Mouse (Mus musculus) urinary bladder, postnatal 14 days (tissue): ENCODE measurements around the gene Mthfsl.
"Not testable (repeated sequence)": the region's sequence is repeated elsewhere in the genome, so short reads cannot be mapped to it uniquely, and the experiment has no call there.

Experiments used
- DNase-seq: peaks from one replicate; pipeline ENCODE4 v3.0.0; 2021; ENCODE audit warnings: low spot score

Gene Mthfsl

DNA sequence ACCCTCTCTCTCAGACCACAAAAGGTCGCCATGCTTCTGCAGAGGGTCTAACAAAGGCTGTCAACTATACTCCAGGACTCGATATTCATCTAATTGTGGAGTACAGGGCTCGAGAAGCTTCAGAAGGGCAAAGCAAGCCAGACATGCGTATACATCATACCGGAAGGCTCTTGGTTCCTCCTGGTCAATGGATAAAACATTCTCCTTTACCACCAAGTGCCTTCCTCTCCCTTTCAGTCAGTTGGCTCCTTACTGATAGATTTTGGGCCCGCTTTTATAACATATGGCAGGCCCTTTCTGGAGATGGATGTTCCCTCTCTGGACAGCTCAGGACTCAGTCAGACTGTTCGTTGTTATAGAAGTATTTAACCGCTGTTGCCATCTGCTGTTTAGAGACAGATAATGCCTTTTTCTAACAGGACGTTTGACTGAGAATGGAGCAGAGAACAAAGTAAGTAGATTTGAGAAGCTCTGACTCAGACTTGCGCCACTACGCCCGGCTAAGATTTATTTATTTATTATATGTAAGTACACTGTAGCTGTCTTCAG, at the start of gene Mthfsl:
Gene Mthfsl, minus strand, starts transcription at position 308 of the 549 bp plus-strand sequence.
- DNase-seq, result peak; percentile 29

DNA sequence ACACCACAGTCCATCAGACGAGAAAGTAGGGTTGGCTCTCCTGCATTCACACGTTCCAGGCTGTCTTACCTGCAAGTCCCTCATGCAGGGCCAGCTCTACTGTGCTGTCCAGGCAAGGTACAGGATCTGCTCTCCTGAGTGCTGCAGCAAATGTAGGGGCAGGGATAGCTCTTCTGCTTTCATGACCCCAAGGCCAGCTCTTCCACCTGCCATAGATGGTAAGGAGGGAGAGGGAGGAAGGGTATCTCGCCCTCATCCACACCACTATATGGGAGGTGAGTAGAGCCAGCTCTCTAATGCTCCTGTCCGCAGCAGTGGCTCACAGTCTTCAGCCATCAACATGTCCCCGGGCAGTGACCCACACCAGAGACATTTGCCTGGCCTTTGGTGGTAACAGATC, 49.4 kb upstream of the Mthfsl start:
- not testable (repeated sequence) for DNase-seq

DNA sequence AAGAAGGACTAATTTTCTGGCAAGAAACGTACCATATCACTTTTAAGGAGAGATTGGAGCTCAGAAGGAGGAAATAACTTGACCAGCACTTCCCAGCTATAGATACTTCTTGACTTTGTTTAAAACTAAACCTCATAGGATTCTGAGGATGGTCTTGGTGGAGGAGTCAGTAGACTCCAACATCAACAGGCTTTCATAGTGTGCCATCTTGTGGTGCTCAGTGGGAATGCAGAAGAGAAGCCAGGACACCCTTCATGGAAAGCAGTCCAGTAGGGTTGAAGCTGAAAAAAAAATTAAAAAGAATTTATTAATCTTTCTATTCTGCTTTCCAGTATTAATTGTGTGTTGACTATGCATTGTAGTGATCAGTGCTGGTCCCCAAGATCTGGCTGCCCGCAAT, 26.6 kb upstream of the Mthfsl start:
- peak; percentile 31 for DNase-seq

DNA sequence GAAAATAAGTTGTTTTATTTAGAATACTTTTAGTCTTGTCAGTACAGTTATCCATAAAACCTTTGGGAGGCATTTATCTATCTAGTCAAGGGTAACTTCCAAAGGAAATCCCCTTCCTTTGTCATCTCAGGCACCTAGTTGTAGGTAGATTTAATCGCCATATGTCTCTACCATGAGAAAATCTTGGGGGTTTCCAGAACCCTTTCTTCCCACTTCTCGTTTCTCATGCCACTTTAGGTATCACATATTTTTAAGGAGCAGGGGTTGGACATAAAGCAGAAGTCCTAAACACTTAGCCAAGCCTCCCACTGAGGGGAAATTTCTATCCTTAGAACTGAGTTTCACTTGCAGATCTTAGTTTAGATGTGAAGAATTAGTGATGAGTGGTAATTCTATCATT, 25.9 kb upstream of the Mthfsl start:
- DNase-seq, result not testable (repeated sequence)

DNA sequence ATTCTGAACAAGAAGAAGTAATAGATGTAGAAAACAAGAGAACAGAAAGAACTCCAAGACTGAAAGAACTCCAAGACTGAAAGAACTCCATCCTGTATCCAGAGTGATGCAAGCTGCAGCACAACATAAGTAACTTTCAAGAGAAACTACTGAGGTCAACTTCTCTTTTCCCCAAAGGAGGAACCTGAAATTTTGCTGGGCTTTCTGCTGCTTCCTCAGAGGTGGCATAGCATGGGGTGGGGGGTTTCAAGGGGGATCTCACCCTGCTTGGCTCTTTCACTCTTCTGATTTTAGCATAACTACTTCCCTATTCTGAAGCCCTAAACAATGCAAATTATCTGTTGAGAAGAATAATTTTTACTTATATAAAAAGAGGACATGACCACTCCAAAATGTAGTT, 15.2 kb upstream of the Mthfsl start:
- not testable (repeated sequence) for DNase-seq

DNA sequence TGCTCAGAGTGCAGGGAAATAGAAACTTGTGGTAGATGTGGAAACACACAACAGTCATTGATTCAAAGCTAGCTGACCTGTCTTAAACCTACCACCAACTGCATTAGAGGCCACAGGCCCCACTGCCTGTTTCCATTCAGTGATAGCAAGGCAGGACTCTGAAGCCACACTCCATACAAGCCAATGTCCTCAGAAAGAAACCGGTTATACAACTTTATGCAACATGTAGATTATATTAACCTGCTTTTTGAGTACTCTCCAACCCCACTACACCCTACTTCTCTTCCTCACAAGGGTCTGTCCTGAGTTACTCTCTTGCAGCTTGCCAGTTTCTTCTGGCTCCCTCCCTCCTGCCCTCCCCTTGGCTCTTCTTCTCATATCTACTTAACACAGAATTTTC, 13.1 kb upstream of the Mthfsl start:
- not testable (repeated sequence) for DNase-seq

DNA sequence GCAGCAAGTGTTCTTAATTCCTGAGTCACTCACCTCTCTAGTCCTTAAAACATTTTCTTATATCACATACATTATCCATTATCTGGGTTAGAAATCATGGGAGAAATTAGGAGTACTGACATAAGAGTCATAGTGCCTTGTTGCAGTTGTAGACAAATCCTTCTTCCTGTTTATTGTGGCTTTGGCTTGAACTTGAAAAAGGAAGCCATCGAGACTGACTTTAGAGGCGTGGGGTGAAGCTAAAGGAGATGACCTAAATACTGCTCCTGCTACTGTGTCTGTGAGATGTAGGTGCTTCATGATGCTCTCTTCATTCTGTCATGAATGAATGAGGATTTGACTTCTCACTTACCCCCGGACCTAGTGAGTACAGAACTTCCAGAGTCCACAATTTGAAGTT, 12.2 kb upstream of the Mthfsl start:
- not testable (repeated sequence) for DNase-seq

DNA sequence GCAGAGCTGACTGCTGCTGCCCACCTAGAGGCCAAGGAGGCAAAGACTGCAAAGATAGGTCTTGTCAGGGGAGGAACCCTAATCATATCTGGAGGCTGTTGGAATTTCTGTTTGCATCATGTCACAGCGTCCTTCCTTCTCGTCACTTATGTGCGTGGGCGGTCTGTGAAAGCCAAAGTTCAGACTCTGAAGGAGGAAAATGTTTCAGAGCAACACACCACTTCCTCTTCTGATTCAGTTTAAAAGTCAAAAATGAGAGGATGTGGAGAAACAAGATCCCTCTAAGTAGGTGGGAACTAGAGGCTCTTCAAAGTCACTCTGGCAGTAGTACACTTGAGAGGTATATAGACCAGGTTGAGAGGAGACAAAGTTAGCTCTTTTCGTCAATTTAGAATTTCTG, 11.6 kb upstream of the Mthfsl start, which contains the start of gene Bcl2a1d:
Gene Bcl2a1d, minus strand, starts transcription at position 187 of the 400 bp plus-strand sequence.
- not testable (repeated sequence) for DNase-seq

DNA sequence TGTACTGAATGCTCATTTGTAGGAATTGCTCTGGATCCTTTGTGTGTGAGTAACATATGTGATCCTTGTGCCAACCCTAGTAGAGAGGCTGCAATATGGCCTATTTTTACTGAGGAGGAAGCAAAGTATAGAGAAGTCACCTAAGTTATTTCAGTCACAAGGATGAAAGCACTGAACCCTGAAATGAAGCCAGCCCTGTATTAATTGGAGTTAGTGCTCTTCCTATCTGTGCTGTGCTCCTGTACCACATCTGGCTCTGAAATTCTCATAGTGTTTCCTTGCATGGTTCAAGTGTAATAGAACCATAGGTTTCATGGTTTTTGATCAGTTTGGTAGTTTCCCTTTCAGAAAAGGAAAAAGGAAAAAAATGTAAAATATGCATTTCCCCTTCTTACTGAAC, 8.2 kb upstream of the Mthfsl start:
- not testable (repeated sequence) for DNase-seq

DNA sequence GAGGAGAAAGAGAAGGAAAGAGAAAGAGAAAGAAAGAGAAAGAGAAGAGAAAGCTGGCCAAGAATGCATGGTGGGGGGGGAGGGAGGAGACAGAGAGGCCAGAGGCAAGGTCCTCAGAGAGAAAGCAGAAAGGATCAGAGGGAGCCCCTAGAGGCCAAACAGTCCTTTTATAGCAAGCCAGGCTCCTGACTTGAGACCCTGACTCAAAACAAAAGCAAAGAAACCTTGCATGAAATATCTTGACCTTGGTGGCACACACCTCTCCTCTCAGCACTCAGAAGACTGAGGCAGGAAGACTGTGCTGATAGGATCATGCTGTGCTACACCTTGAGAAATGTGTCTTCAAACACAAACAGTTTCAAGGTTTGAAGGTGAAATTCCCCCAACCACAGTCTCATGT, 1.5 kb upstream of the Mthfsl start:
- DNase-seq, result not testable (repeated sequence)

DNA sequence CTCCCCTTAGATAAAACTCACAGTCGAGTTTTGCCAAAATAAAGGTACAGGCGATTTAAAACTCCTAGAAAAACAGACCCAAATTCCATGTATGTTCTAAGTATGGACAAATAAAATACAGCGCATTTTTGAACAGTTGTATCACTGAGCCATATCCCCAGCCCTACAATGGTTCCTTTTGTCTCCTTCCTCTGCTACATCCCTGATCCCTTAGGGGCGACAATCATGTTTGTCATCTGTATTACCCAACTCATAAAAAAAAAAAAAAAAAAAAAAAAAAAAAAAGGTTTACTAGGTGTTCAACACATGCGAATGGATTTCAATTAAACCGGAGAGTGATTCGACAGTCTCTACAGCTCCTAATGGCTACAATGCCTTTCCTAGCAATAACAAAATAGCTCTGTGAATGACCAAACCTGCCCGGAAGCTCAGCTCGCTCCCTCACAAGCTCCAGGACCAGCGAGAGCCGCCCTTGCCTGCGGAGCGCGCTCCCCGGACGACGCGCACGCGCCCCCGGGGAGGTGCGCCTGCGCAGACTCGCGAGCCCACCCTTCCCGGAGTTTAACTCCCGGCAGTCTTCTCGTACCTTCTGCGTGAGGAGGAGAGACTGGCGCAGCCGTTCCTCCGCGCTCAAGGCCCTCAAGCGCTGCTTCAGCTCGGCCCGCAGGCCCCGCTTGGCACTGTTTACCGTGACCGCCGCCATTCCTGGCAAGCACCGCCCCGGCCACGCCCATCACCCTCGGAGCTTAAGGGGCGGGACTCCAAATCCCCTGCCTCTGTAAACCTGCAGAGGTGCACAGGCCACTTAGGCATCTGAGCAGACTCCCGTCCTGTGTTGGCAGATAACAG, 799 bp downstream of the Mthfsl start:
- DNase-seq, result not testable (repeated sequence)

DNA sequence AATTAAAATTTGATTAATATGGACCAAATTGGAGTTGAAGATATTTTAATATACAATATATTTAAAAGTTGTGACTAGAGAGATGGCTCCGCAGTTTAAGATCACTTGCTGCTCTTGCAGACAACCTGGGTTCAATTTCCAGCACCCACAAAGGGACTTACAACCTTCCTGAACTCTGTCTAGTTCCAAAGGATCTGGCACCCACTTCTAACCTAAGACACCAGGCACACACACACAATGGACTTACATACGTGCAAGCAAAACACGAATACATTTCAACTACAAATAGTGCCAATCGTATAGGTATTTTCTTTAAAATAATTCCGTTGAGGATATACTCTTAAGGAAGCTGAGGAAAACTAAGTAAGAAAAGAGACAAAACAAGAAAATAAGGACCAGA, 1.5 kb downstream of the Mthfsl start:
- DNase-seq, result not testable (repeated sequence)

DNA sequence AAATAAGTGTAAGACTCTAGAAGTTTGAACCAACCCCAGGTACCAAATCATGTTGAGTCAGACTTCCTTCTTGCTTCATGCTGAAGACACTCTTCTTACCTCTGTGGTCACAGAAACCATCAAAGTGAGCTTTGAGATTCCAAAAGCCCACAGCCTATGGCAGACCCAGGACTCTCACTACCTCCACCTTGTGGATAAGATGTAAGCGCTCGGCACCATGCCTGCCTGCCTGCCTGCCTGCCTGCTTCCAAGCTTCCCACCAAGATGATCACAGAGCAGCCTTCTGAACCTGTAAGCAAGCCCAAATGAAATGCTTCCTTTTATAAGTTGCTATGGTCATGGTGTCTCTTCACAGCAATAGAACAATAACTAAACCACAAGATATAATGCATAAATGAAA, 2.0 kb downstream of the Mthfsl start:
- DNase-seq, result peak; percentile 37

DNA sequence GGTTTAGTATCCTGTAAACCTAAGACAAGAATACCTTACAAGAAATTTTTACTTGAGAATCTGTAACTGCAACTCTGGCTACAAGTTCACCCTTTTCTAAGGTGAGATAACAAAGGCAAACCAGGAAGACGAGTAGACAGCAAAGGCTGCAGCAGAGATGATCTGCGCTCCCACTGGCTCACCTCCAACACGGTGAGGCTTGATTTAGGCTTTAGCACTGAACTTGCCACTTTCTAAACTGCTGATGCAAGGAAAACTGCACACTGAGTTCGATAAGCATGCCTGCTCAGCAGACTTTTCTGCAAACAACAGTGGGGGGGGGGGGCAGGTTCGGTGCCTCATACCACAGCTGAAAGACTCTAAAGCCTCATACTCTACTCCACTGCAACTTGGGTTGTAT, 5.6 kb downstream of the Mthfsl start:
- DNase-seq, result not testable (repeated sequence)

DNA sequence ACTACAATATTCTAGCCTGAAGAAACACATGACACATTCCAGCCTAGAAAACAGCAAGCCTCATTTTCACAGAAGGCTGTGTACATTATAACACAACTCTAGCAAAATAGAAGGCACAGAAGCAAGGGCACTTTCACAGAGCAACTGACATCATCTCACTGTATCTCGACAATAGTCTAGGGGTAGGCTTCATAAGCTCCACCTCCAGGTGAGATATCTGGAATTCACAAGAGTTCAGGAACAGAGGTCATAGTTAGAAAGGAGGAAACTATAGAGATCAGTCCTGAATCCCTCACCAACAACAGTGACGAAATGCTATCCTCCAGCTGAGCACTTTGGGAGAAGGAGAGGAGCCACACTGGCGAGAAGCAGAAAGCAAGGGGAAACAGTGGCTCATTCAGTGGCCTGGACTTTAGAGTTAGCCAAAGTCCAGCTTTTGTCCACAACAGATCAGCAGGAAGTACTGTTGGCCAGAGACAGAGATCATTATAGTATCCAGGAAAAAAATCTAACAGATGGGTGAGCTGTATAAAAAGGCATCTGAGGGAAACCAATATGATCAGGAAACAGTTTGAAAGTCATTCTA, 7.8 kb downstream of the Mthfsl start:
- DNase-seq, result not testable (repeated sequence)

DNA sequence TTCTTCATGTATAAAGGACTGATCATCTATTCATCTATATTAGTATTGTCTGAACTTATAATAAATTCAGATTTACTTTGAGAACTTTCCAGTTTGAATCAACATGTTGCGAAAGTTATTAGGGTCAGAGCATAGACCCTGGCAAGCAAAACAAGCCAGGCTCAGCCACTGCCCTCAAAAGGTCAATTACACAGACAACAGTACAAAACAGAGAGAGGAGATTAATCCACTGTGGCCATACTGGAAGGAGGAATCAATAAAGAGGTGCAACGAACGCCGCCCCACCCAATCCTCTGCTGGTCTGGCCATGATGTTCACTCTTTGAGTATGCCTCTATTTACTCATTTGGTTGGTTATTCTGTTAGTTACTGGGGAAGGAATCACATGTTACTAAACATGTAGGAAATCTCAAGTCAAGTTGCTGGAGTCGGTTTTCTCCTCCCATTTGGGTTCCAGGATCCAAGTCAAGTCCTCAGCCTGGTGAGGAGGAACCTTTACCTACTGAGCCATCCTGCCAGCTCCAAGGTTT, 9.1 kb downstream of the Mthfsl start:
- not testable (repeated sequence) for DNase-seq

DNA sequence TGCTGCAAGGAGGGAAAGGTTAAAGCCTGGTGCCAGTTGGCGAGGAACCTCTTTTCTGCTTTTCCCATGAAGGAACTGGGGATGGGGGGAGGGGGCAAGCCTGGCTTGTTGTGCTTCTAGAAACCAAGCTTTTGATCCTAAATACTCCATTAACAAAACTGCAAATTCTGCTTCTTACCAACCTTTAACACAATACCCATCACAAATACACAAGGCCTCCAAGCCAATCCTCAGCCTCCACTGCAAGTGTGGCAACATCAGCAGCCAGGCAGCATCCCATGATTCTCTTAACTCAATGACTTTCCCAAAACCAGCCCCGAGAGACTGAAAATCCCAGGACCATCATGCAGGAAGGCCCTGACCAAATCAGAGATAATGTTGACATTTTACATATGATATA, 9.7 kb downstream of the Mthfsl start:
- DNase-seq, result not testable (repeated sequence)

DNA sequence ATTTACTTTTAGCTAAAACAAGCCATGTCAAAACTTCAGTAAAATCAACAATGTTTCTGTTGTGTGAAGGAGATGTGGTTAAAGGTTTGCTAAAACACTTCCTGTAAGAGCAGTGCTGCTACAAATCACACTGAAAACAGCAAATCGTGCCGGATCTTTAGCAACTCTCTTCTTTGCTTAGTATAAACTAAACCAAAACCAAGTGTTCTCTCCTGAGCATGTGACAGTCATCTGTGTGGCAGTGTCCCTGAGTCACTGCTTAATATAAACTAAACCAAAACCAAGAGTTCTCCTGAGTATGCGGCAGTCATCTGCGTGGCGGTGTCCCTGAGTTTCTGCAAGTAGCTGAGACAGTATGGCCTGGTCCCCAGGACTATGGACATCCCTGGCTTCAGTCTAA, 10.3 kb downstream of the Mthfsl start:
- not testable (repeated sequence) for DNase-seq

DNA sequence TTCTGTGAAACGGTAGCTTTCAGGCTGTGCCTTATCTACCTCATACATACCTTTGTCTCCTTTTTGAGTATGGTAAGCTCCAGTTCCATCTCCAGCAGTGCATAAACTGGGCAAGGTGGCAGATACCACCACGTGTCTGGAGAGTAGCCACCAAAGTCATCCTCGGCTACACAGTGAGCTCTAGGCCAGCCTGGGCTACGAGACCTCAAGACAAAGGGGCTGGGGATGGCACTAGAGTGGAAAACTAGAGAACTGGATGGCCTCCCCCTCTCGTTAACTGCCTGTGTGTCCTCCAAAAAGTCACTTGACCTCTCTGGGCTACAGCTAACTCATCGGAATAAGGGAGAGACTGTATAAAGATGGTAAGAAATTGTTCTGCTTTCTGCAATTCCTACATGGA, 10.8 kb downstream of the Mthfsl start:
- no peak for DNase-seq

DNA sequence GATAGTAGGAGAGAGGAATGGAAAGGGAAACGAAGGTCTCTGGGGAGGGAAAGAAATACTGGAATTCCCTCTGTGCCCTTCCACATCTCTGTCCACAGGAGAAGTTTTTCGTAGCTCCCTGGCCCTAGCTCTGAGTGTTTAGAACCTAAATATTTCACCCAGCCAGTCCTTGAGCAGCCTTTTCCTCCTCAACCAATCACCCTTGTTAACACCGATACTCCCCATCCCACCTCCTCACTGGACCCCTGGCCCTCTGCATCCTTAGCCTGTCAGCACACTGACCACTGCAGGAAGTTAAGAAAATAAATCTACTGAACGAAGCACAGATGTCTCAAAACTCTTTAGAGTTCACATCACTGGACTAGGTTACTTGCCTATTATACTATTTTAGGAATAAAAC, 13.4 kb downstream of the Mthfsl start:
- DNase-seq, result no peak

DNA sequence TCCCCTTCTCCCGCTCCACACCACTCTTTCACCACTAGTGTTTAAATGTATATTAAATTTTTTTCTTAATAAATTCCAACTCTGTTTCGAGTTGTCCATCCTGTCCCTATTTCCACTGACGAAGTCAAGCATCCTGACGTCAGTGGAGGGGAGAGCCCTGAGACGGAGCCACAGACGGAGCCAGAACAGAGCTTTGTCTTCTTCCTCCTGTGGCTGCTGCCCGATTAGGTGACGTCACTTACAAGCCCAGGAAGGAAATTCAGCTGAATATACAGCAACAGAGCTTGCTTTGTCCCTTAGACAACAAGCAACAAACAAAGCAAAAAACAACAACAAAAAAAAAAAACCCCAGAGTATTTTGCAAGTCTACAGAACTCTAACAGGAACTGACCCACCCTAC, 14.9 kb downstream of the Mthfsl start:
- DNase-seq, result not testable (repeated sequence)

DNA sequence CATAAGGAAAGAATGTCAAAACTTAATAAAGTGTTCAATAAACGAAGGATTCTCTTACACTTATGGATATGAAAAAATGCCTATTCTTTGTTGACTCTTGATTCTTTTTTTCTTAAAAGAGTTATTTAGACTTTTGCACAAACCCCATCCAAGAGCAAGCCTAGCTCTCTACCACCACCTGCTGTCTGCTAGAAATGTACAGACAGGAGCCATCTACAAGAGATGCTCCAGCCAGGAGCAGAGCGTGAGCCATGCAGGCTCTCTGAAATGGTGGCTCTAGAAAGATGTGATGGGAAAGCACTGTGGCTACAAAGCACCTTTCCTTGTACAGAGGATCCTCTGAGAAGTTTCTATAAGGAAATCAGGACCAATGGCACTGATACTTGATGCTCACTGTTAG, 21.4 kb downstream of the Mthfsl start:
- not testable (repeated sequence) for DNase-seq

DNA sequence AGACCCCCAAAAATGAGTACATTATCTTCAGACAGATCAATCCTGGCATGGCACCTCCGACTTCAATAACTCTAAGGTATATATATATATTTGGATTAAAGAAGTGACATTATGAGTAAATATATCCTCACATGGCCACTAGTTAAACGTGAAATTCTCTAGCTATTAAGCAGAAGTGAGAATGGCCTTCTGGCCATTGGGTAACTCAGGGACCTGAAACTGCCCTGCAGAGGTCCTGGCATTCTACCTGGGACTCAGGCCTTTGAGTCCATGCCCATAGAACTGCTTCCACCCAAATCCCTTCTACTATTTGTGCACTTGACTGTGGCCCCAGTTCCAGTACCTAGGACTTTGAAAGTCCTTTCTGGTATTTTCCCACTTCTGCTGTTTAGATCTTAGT, 28.8 kb downstream of the Mthfsl start:
- not testable (repeated sequence) for DNase-seq
